Mouse (Mus musculus): Measurements from ENCODE around the gene Tsc22d1. TPM values are rescaled to one million over a fixed set of nuclear protein-coding genes. Genes with fewer than 3 reads are reported as not detected.

The Tsc22d1 gene
- polyA plus RNA-seq, 1 experiment from 2014 or later, result 651 TPM

DNA sequence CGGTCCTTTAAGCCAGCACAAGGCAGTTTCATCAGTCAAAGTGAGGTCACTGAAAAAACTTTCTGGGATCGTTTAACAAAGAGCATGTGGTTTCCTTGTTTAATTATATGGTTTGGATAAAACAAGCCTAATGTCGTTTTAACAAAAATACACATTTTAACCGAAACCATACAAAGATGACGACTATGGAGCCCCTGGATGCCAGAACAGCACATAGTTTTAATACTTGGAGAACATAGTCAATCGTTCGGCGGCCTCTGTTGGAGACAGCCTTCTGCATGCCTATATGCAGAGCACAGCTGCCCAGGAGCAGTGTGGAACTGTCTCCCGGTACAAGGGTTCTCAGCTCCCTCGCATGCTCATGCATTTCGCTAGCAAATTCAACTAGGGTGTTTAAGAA lies 53.2 kb downstream of the Tsc22d1 start:
- Histone ChIP-seq H3K27me3 (ENCODE audit: control insufficient read depth, insufficient read depth, low read length) (no peaks in the 10 kb centered on the region), H3K9me3 (ENCODE audit: control insufficient read depth, low read length) (no peaks in the 10 kb centered on the region), H3K4me2 (ENCODE audit: low read depth) (no peak overlapping the region), H3K27ac (ENCODE audit: low read depth, low read length) (no peak overlapping the region), H3K36me3 (ENCODE audit: control insufficient read depth, insufficient read depth, low read length) (no peaks in the 10 kb centered on the region), H3K4me1 (ENCODE audit: control insufficient read depth, insufficient read depth, low read length) (no peaks in the 10 kb centered on the region), H3K4me3 (ENCODE audit: low read depth, low read length) (no peak overlapping the region), H3K9ac (ENCODE audit: low read length) (no peak overlapping the region)
- DNase-seq (ENCODE audit: low spot score) (no peak), ATAC-seq (ENCODE audit: insufficient read depth, low FRiP score, low TSS enrichment) (no peak)
- WGBS, result 83% methylated on average over 11 of the region's 11 CpGs

- Histone ChIP-seq H3K9ac (ENCODE audit: low read length) (no peak overlapping the region), H3K4me1 (ENCODE audit: control insufficient read depth, insufficient read depth, low read length) (no peaks in the 10 kb centered on the region), H3K27ac (ENCODE audit: low read depth, low read length) (no peak overlapping the region), H3K9me3 (ENCODE audit: control insufficient read depth, low read length) (no peaks in the 10 kb centered on the region), H3K4me3 (ENCODE audit: low read depth, low read length) (no peak overlapping the region), H3K36me3 (ENCODE audit: control insufficient read depth, insufficient read depth, low read length) (no peaks in the 10 kb centered on the region), H3K27me3 (ENCODE audit: control insufficient read depth, insufficient read depth, low read length) (no peaks in the 10 kb centered on the region), H3K4me2 (ENCODE audit: low read depth) (no peak overlapping the region)
- DNase-seq (ENCODE audit: low spot score) (no peak), ATAC-seq (ENCODE audit: insufficient read depth, low FRiP score, low TSS enrichment) (no peak)
- 77% methylated on average over 19 of the region's 19 CpGs for WGBS
Measured at GRCm38 (mm10) chr14:76471301-76471700, 56.5 kb downstream of the Tsc22d1 start.

DNA sequence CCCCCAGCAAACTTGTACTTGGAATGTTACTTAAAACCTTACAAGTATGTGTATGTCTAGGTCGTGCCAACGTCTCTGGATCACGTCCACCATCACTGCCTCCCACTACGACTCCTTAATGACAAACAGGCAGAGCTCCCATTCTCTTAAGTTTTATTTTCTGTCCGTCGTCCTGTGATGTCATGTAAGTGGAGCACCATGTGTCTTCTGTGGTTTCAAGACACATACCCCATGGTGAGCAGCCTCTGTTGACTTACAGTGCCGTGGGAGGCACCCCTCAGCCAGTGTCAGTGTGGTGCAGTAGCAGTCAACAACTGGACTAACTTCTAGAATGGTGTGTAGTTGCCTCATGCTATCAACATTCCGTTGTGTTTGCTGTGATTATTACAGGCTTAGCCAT lies 57.7 kb downstream of the Tsc22d1 start:
- H3K4me3 ChIP-seq (ENCODE audit: low read depth, low read length), result no peak overlapping the region
- H3K27me3 ChIP-seq (ENCODE audit: control insufficient read depth, insufficient read depth, low read length), result no peaks in the 10 kb centered on the region
- H3K9me3 ChIP-seq (ENCODE audit: control insufficient read depth, low read length), result no peaks in the 10 kb centered on the region
- H3K4me1 ChIP-seq (ENCODE audit: control insufficient read depth, insufficient read depth, low read length), result no peaks in the 10 kb centered on the region
- no peak overlapping the region for H3K9ac ChIP-seq (ENCODE audit: low read length)
- 75% methylated on average over 8 of the region's 8 CpGs for WGBS
- ATAC-seq (ENCODE audit: insufficient read depth, low FRiP score, low TSS enrichment) (no peak), DNase-seq (ENCODE audit: low spot score) (no peak)
- H3K36me3 ChIP-seq (ENCODE audit: control insufficient read depth, insufficient read depth, low read length), result no peaks in the 10 kb centered on the region
- no peak overlapping the region for H3K27ac ChIP-seq (ENCODE audit: low read depth, low read length)
- H3K4me2 ChIP-seq (ENCODE audit: low read depth), result no peak overlapping the region

DNA sequence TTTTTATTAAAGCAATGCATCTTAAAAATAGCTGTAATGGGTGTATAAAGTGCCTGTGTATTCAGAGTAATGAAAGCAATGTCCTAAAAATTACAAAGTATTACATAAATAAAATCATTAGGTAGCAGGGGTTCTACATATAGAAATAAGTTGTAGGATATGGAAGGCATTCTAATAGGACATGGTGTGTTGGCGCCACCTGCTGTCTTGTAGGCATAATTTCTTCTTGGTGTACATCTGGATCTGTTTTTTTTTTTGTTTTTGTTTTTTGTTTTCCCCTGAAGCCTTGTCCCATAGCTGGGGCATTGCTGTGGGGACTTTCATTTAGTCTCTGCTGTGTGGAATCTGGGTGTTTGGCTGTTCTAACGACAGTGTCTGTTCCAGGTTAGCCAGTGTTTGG lies 58.6 kb downstream of the Tsc22d1 start:
- WGBS, result 16% methylated on average over 2 of the region's 2 CpGs
- no peaks in the 10 kb centered on the region for H3K27me3 ChIP-seq (ENCODE audit: control insufficient read depth, insufficient read depth, low read length)
- DNase-seq (ENCODE audit: low spot score), result peak; percentile 67

GRCm38 (mm10) chr14:76474165-76474564 lies 59.4 kb downstream of the Tsc22d1 start:
- ATAC-seq (ENCODE audit: insufficient read depth, low FRiP score, low TSS enrichment) (no peak), DNase-seq (ENCODE audit: low spot score) (no peak)
- H3K9ac ChIP-seq (ENCODE audit: low read length), result no peak overlapping the region
- H3K4me2 ChIP-seq (ENCODE audit: low read depth), result no peak overlapping the region
- H3K4me1 ChIP-seq (ENCODE audit: control insufficient read depth, insufficient read depth, low read length), result no peaks in the 10 kb centered on the region
- WGBS, result 72% methylated on average over 1 of the region's 1 CpGs
- no peaks in the 10 kb centered on the region for H3K36me3 ChIP-seq (ENCODE audit: control insufficient read depth, insufficient read depth, low read length)
- no peak overlapping the region for H3K4me3 ChIP-seq (ENCODE audit: low read depth, low read length)
- no peak overlapping the region for H3K27ac ChIP-seq (ENCODE audit: low read depth, low read length)
- H3K9me3 ChIP-seq (ENCODE audit: control insufficient read depth, low read length), result no peaks in the 10 kb centered on the region
- no peaks in the 10 kb centered on the region for H3K27me3 ChIP-seq (ENCODE audit: control insufficient read depth, insufficient read depth, low read length)

More for the DNA sequence above, 58.6 kb downstream of the Tsc22d1 start:
- Histone ChIP-seq H3K4me2 (ENCODE audit: low read depth) (no peak overlapping the region), H3K9ac (ENCODE audit: low read length) (no peak overlapping the region), H3K4me3 (ENCODE audit: low read depth, low read length) (no peak overlapping the region), H3K36me3 (ENCODE audit: control insufficient read depth, insufficient read depth, low read length) (no peaks in the 10 kb centered on the region), H3K4me1 (ENCODE audit: control insufficient read depth, insufficient read depth, low read length) (no peaks in the 10 kb centered on the region), H3K9me3 (ENCODE audit: control insufficient read depth, low read length) (no peaks in the 10 kb centered on the region), H3K27ac (ENCODE audit: low read depth, low read length) (no peak overlapping the region)
- ATAC-seq (ENCODE audit: insufficient read depth, low FRiP score, low TSS enrichment), result no peak

DNA sequence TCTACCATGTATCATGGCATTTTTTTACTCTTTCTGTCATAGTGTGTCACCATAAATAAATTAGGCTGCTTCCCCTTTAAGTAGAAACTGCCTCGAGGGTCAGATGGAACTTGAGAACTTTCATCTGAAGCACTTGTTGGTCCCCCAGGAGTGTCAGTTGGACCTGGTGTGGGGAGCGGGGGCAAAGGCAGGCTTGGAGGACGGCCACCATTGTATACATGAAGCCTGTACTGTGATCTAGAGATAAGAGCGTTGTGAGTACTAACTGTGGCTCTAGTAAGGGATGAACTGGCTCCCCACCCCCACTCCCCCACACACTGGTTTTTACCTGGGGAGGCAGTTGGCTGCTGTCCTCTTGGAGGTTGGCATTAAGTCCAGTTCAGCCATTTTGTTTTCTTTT lies 62.0 kb downstream of the Tsc22d1 start:
- Histone ChIP-seq H3K4me1 (ENCODE audit: control insufficient read depth, insufficient read depth, low read length) (no peaks in the 10 kb centered on the region; the same call in 1 of the 2 replicates), H3K9ac (ENCODE audit: low read length) (no peak overlapping the region), H3K27ac (ENCODE audit: low read depth, low read length) (no peak overlapping the region), H3K9me3 (ENCODE audit: control insufficient read depth, low read length) (no peaks in the 10 kb centered on the region), H3K4me3 (ENCODE audit: low read depth, low read length) (no peak overlapping the region), H3K4me2 (ENCODE audit: low read depth) (no peak overlapping the region), H3K27me3 (ENCODE audit: control insufficient read depth, insufficient read depth, low read length) (no peaks in the 10 kb centered on the region), H3K36me3 (ENCODE audit: control insufficient read depth, insufficient read depth, low read length) (no peaks in the 10 kb centered on the region)
- ATAC-seq (ENCODE audit: insufficient read depth, low FRiP score, low TSS enrichment), result no peak
- WGBS, result 68% methylated on average over 4 of the region's 4 CpGs
- DNase-seq (ENCODE audit: low spot score), result no peak

GRCm38 (mm10) chr14:76478076-76478475 lies 63.3 kb downstream of the Tsc22d1 start:
- Histone ChIP-seq H3K27me3 (ENCODE audit: control insufficient read depth, insufficient read depth, low read length) (no peaks in the 10 kb centered on the region), H3K4me1 (ENCODE audit: control insufficient read depth, insufficient read depth, low read length) (no peaks in the 10 kb centered on the region; the same call in 1 of the 2 replicates), H3K4me3 (ENCODE audit: low read depth, low read length) (no peak overlapping the region), H3K4me2 (ENCODE audit: low read depth) (no peak overlapping the region), H3K36me3 (ENCODE audit: control insufficient read depth, insufficient read depth, low read length) (no peaks in the 10 kb centered on the region), H3K27ac (ENCODE audit: low read depth, low read length) (no peak overlapping the region), H3K9ac (ENCODE audit: low read length) (no peak overlapping the region), H3K9me3 (ENCODE audit: control insufficient read depth, low read length) (no peaks in the 10 kb centered on the region)
- WGBS, result 62% methylated on average over 2 of the region's 2 CpGs
- DNase-seq (ENCODE audit: low spot score) (no peak), ATAC-seq (ENCODE audit: insufficient read depth, low FRiP score, low TSS enrichment) (no peak)

- H3K4me3 ChIP-seq (ENCODE audit: low read depth, low read length), result no peak overlapping the region
- no peaks in the 10 kb centered on the region; the same call in 1 of the 2 replicates for H3K4me1 ChIP-seq (ENCODE audit: control insufficient read depth, insufficient read depth, low read length)
- H3K9me3 ChIP-seq (ENCODE audit: control insufficient read depth, low read length), result no peaks in the 10 kb centered on the region
- no peaks in the 10 kb centered on the region for H3K27me3 ChIP-seq (ENCODE audit: control insufficient read depth, insufficient read depth, low read length)
- ATAC-seq (ENCODE audit: insufficient read depth, low FRiP score, low TSS enrichment), result no peak
- H3K4me2 ChIP-seq (ENCODE audit: low read depth), result no peak overlapping the region
- H3K36me3 ChIP-seq (ENCODE audit: control insufficient read depth, insufficient read depth, low read length), result no peaks in the 10 kb centered on the region
- no peak overlapping the region for H3K27ac ChIP-seq (ENCODE audit: low read depth, low read length)
- 63% methylated on average over 6 of the region's 6 CpGs for WGBS
- no peak overlapping the region for H3K9ac ChIP-seq (ENCODE audit: low read length)
- DNase-seq (ENCODE audit: low spot score), result no peak
Measured at GRCm38 (mm10) chr14:76478616-76479015, 63.9 kb downstream of the Tsc22d1 start.

GRCm38 (mm10) chr14:76479867-76480266 lies 65.1 kb downstream of the Tsc22d1 start:
- Histone ChIP-seq H3K4me2 (ENCODE audit: low read depth) (no peak overlapping the region), H3K4me1 (ENCODE audit: control insufficient read depth, insufficient read depth, low read length) (no peaks in the 10 kb centered on the region; the same call in 1 of the 2 replicates), H3K27ac (ENCODE audit: low read depth, low read length) (no peak overlapping the region), H3K9ac (ENCODE audit: low read length) (no peak overlapping the region), H3K4me3 (ENCODE audit: low read depth, low read length) (no peak overlapping the region), H3K36me3 (ENCODE audit: control insufficient read depth, insufficient read depth, low read length) (no peaks in the 10 kb centered on the region), H3K27me3 (ENCODE audit: control insufficient read depth, insufficient read depth, low read length) (no peaks in the 10 kb centered on the region), H3K9me3 (ENCODE audit: control insufficient read depth, low read length) (no peaks in the 10 kb centered on the region)
- WGBS, result 44% methylated on average over 6 of the region's 6 CpGs
- no peak for ATAC-seq (ENCODE audit: insufficient read depth, low FRiP score, low TSS enrichment)
- DNase-seq (ENCODE audit: low spot score), result no peak

Data from neural tube, embryonic 11.5 days (tissue).